Mouse (Mus musculus) splenic B cell, adult 2 months (primary cell): ENCODE data around the gene Ets2.

Experiments
- DNase-seq: peaks from one replicate; pipeline ENCODE4 v3.0.0-alpha.2; 2011; ENCODE audit warnings: low read depth, low spot score
- H3K27me3 ChIP-seq: 2 replicates; pipeline ENCODE4 v1.6.1; 2012; ENCODE audit warnings: mild to moderate bottlenecking, low read length, moderate library complexity, mixed read lengths; ENCODE audit not compliant: control insufficient read depth, poor library complexity, insufficient read depth, severe bottlenecking
- H3K36me3 ChIP-seq: 2 replicates; pipeline ENCODE4 v1.6.1; 2012; ENCODE audit warnings: mild to moderate bottlenecking, low read length, moderate library complexity, mixed read lengths; ENCODE audit not compliant: control insufficient read depth, poor library complexity, insufficient read depth, severe bottlenecking

Ets2 gene

DNA sequence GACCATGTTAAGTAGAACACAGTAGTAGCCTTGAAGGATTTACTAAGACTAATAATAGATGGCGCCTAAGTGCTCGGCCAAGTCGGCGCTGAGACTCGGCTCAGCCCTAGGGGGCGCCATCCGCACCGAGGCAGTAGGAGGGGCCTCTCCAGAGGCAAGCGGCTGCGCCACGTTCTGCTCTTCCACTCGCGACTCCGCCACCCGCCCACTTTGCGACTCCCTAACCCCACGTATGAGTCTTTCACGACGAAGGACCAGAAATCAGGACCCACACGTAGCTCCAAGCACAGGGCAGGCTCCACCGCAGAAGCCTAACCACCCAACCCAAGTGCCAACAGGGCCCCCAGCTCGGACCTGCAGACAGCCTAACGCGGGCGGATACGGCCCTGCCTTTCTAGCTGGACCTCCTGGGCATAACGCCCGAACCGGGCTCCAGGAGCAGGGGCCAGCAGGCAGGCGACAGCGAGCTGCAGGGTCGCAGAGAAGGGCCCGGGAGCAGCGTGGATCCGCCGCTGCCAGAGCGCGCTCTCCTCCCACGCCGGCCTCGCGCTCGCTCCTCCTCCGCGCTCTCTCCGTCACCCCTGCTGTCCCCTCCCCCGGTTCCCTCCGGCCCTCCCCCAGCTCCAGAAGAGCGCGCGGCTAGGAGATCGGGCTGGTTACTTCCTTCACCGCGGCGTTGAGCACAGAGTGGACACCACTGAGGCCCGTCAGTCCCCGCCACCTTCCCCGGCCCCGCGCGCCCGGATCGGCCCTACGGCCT lies at the start of gene Ets2:
Gene Ets2, plus strand, starts transcription at position 274 of the 760 bp plus-strand sequence.
- Histone ChIP-seq H3K36me3 (no peaks in the 10 kb centered on the region), H3K27me3 (no peaks in the 10 kb centered on the region)
- DNase-seq = peak; percentile 92

DNA sequence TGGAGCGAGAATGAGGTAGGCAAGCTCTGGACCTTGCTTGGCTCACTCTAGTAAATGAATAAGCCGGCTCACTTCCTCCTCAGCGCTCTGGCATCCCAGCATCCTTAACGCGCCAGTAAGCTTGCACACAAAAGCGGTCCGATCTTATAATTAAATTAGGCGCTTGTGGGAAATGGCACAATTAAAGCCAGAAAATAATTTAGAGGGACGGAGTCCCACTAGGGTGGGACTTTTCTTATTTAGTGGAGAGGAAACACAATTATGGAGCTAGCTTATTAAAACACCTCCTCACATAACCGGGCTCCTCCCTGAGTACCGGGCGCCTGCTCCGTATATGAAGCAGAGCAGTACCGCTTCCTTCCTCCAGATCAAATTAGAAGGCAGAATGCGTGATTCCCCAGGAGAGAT lies 47.7 kb upstream of the Ets2 start:
- Histone ChIP-seq H3K27me3 (no peaks in the 10 kb centered on the region), H3K36me3 (no peaks in the 10 kb centered on the region)
- DNase-seq = no peak

DNA sequence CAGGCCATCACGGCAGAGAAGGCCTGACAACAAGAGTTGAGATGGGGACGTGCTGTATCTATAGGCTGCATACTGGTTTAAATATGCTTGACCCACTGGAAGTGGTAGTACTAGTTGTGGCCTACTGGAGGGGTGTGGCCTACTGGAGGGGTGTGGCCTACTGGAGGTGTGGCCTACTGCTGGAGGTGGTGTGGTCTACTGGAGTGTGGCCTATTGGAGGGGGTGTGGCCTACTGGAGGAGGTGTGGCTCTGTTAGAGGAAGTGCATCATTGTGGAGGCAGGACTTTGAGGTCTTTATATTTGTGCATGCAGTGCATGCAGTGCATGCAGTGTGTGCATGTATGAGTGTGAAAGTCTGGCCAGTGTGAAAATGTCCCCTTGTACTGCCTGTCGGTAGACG lies 45.3 kb upstream of the Ets2 start:
- Histone ChIP-seq H3K27me3 (no peaks in the 10 kb centered on the region), H3K36me3 (no peaks in the 10 kb centered on the region)
- DNase-seq = peak; percentile 30

DNA sequence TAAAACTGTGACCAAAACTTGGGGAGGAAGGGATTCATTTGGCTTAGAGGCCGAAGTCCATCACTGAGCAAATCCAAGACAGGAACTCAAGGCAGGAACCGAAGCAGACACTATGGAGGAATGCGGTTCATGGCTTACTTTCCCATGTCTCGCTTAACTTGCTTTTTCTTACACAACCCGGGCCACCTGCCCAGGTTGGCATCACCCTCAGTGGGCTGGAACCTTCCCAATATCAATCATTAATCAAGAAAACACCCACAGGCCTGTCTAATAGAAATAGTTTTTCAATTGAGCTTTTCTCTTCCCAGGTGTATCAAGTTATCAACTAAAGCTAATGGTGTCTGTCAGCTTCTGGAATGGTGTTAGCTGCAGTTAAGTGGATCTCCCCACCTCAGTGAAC lies 44.7 kb upstream of the Ets2 start:
- DNase-seq = no peak
- no peaks in the 10 kb centered on the region for H3K36me3 ChIP-seq
- H3K27me3 ChIP-seq = no peaks in the 10 kb centered on the region

DNA sequence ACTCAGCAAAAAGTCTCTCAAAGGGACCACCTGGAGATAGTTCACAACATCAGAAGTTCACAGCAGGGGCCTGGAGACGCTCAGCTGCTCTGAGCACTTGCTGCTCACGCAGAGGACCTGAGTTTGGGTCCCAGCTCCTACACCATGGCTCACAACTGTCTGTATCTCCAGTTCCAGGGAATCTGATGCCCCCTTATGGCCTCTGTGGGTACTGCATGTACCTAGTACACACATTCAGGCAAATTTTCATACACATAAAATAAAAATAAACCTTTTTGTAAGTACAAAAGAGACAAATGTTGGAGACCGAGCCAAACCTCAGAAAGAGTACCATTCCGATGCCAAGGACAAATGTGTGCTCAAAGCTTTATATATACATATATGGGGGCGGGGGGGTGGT lies 44.1 kb upstream of the Ets2 start:
- DNase-seq = peak; percentile 15
- no peaks in the 10 kb centered on the region for H3K27me3 ChIP-seq
- H3K36me3 ChIP-seq = no peaks in the 10 kb centered on the region

DNA sequence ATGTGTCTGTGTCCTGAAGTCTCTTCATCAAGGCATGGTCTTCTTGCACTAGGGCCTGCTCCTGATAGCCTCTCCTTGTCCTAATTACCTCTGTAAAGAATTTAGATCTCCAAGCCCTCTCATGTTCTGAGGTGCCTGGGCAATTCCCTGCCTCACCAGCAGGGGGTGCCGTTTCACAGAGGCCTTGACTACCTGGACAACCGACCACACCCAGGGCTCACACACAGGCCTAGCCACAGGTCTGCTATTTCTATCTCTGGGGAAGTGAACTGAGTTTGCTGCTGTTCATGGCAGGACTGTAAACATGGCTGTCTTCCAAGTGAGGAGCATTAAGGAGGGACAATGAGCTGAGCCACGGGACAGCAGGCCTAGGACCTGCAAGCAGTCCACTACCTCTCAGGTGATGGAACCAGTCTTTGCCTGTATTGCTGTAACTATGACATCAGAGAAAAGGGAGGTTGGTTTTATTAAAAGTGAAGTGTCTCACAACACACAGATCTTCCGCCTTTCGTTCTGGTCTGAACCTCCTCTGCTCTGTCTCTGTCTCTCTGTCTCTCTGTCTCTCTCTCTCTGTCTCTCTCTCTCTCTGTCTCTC lies 42.9 kb upstream of the Ets2 start:
- DNase-seq = peak; percentile 81

DNA sequence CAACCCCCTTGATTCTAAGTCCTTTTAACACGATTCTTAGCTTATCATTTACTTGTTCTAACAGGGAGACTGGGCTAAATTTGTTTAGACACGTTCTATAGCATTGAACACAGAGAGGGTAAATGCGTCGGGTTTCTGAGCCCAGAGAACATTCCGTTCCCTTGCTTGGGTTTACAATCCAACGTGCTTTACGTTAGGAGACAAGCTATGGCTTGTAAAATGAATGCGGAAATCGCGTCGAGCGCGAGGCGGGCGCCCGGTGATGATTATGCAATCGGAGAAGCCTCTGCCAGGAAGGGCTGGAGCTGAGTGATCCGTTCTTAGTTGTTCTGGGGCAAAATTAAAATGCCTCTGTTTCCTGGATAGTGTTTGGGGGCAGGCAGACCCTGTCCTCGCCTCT lies 42.4 kb upstream of the Ets2 start:
- H3K27me3 ChIP-seq = no peaks in the 10 kb centered on the region
- no peaks in the 10 kb centered on the region for H3K36me3 ChIP-seq
- DNase-seq = no peak

More for the DNA sequence above, 42.9 kb upstream of the Ets2 start:
- Histone ChIP-seq H3K27me3 (no peaks in the 10 kb centered on the region), H3K36me3 (no peaks in the 10 kb centered on the region)

DNA sequence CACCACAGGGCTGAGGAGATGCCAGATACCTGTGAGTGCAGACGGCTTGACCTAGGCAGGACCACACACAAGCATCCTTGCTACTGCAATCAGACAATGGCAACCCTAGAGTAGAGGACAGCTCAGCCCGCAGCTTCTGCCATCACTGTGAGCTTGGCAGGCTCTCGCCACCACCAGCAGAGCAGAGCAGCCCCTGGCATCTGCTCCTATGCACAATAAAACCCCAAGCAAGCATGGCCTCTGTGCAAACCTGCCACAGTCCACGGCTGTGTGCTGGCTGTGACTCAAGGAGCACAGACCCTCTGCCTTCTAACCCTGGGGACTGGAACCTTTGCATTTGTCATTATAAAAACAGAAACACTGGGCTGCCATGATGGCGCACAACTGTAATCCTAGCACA lies 41.0 kb upstream of the Ets2 start:
- Histone ChIP-seq H3K27me3 (no peaks in the 10 kb centered on the region), H3K36me3 (no peaks in the 10 kb centered on the region)
- no peak for DNase-seq

DNA sequence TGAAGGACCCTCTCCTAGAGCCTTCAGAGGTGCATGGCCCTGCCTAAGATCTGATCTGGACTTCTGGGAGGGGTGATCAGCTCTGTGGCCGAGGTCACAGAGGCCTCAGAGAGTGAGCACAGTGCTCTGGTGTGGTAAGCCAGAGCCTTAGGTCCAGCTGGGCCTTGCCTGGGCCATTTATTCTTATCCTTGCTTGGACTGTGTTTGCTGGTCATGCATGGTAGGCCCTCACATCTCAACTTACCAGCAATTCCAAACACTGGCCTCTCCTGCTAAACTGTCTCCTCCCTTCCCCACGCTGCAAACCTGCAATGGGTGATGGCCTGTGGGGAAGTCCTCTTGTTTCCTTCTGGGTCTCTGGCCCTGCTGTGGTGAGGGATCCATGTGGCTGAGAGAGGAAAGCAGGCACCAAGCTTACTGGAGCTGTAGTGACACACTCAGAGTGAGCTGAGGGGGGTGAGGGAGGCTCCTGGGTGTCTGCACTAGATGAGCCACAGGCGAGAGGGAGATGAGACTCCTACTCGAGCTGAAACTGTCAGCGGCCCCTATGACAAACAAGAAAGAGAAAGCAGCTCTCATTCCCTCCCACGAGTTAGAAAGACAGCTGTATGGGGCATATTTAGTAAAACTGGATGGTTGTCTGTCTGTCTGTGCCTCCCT lies 36.3 kb upstream of the Ets2 start:
- no peak for DNase-seq
- Histone ChIP-seq H3K27me3 (no peaks in the 10 kb centered on the region), H3K36me3 (no peaks in the 10 kb centered on the region)

DNA sequence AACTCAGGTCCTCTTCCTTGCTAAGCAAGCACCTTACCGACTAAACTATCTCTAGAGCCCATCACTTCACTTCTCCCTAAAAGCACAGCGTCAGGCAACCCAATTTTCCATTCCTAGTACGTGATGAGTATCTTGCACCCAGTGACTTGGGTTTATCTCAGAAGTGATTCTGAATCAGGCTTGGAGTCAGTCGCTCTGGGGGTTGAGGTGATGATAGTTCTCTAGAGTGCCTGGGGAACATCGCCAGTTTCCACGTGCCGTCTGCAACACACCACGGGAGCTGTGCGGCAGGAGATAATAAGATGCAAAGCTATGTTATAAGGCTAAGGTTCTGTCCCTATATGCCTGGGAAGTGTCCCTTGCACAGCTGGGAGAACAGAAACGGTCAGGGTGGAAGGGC lies 35.6 kb upstream of the Ets2 start:
- H3K36me3 ChIP-seq = no peaks in the 10 kb centered on the region
- no peaks in the 10 kb centered on the region for H3K27me3 ChIP-seq
- no peak for DNase-seq

DNA sequence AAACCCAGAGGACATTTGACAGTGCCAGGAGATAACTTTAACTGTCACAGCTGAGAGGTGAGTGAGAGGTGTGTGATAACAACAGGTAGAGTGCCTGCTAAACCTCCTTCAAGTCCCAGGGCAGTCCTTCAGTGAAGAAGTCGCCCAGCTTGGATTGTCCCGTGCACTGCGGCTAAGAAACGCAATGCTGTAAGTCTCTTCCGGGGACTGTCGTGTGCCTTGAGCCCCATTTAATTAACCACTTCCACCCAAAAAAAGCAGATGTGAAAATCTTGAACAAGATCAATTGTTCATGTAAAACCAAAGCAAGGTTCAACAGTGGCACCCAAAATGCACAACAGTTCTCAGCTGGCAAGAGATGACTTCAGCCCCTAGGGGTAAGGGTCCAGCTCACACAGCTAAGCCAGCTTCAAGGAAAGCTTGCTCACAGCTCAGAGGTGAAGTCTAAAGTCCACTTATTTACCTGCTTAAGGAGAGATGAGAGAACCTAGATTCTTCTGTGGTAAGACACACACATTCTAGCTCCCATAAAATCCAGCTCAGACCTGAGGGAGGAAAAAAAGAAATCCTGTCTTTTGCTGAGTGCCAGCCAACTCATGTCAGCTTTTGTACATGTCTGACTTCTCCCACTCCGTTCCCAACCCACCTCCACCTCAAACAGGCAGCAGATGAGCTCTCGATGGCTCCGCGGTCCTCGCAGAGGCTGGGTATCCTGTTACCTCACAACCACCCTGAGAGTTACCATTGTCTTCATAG lies 34.3 kb upstream of the Ets2 start:
- no peaks in the 10 kb centered on the region for H3K36me3 ChIP-seq
- peak; percentile 5 for DNase-seq
- no peaks in the 10 kb centered on the region for H3K27me3 ChIP-seq

DNA sequence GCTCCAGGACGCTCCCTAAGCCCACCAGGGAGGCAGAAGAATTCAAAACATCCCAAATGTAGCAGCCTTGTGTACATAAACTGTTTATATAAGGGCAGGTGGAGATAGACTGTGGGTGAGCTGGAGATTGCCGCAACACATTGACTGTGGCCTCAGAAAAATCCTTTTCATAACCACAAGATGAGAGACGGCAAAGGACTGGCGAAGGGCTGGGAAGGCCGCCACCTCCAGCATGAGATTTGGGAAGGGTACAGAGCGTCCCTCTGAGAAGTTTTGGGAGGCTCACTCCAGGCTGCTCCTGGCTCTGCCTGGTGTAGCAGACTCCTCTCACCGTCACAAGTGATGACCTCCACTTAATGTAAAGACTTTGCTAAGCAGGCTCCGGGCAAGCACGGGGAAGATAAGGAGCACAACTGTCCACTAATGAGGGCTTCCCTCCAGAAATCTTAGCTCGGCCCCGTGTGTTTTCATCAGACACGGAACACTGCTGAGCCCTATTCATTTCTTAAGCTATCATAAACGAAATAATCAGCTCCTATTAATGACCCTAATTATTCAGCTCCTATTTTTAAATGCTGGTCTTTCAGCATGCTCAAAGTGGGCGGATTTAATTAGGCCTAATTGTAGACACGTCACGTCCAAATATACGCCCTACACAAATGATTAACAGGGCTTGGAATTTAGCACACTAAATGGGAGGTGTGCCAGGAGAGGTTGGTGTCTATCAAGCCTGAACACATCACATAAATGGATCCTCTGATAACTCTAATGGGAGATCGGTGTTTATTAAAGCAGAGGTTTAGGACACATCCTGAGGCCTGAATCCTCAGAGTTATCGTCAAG lies 33.5 kb upstream of the Ets2 start:
- no peaks in the 10 kb centered on the region for H3K27me3 ChIP-seq
- no peaks in the 10 kb centered on the region for H3K36me3 ChIP-seq
- DNase-seq = no peak

DNA sequence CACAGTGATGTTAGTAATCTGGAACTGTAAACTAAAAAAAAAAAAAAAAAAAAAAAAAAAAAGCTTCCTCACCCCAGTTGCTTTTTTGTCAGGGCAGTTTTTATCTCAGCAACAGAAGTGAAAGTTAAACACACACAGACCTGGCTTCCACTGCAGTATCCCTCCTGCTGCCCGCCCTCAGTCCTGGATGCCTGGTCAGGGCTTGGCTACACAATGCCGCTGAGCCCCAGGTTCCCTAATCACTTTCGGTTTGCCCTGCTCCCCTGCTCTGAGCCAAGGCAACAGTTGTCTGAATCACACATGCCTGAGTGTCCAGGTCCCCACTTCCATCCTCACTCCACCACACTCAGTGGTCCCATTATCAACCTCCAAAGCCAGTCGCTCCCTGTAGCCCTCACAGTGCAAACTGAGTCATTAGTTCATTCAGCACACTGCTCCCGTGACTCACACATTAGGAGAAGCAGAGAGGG lies 27.4 kb upstream of the Ets2 start:
- H3K27me3 ChIP-seq = no peaks in the 10 kb centered on the region
- DNase-seq = no peak
- no peaks in the 10 kb centered on the region for H3K36me3 ChIP-seq

DNA sequence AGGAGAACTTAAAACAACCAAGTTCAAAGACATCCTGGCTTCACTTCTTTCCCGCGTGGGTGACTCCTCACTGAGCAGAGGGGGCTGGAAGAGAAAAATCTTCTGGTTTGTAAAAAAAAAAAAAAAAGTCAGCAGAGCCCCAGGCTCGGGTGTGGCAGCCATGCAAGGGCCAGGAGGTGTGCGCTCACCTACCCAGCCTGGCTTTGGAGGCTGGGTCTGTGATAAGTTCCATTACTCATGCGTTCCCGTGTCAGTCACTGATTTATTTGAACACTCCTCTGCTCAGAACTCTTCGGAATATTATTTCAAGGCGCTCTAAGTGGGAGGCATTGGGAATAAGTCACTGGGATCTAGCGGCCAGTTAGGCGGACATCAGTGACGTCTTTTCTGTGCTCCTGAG lies 26.7 kb upstream of the Ets2 start:
- no peak for DNase-seq
- Histone ChIP-seq H3K27me3 (no peaks in the 10 kb centered on the region), H3K36me3 (no peaks in the 10 kb centered on the region)
